Mouse (Mus musculus) frontal cortex, postnatal 14 days (tissue): Measurements from ENCODE around the gene Hist1h3i.

ENCODE experiments used
- DNase-seq, 2 experiments: peaks; one replicate each; pipeline ENCODE4 v3.0.0; 2022; ENCODE audit warnings: low spot score in 2 of 2

The Hist1h3i gene

GRCm38 (mm10) chr13:21734010-21734905, 48.9 kb downstream of the Hist1h3i start:
- DNase-seq = peak in 1 of 2 experiments; percentile 55

DNA sequence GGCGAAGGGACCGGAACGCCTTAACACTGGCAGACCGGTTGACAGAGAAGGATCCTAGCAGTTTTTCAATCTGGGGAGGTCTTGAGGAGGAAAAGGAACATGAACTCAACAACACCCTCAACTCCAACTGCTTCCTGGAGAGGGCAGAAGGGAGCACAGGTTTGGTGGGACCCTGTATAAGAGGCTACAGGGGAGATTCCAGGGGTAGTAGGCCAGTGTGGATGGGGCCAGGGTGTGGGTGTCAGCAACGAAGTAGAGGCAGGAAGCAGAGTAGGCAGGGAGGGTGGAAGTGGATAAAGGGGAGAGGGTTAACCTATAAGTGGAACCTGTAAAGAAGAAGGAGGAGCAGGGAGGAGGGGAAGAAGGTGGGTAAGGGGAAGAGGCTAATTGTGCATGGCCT, 49.7 kb downstream of the Hist1h3i start:
- DNase-seq = no peak
